Mouse (Mus musculus) megakaryocyte-erythroid progenitor cell, adult 5-6 weeks (primary cell): ENCODE results near the gene Gse1. TPM values are rescaled to one million over a fixed set of nuclear protein-coding genes. Genes with fewer than 3 reads are reported as not detected.

Experiments
- ATAC-seq: replicated peaks from 2 replicates; pipeline ENCODE4 v1.8.0; 2016; ENCODE audit warnings: mild to moderate bottlenecking, inconsistent platforms; ENCODE audit not compliant: severe bottlenecking, poor library complexity, low FRiP score, low TSS enrichment
- total RNA-seq, 2 experiments: library from RNA; stranded (forward) in 1 of 2; stranded (reverse) in 1 of 2; fragments of 200-1000, 215-1000 nt in 1 of 2; fragments of >200 nt in 1 of 2; fragmentation: Nextera tagmentation in 1 of 2; gene quantifications; 2 replicates each; pipeline ENCODE4 v1.2.3; 2014 to 2017

Gene Gse1
- total RNA-seq, 2 experiments from 2014 or later: 27.2 to 80.6 TPM

- ATAC-seq: no peak
These were observed 197.1 kb downstream of the Gse1 start for GRCm38 (mm10) chr8:120425199-120425941.

GRCm38 (mm10) chr8:120426105-120426504 lies 197.8 kb downstream of the Gse1 start:
- ATAC-seq: peak; percentile 35

- no peak for ATAC-seq
These were observed 198.5 kb downstream of the Gse1 start for GRCm38 (mm10) chr8:120426622-120427385.

GRCm38 (mm10) chr8:120428492-120428891 lies 200.2 kb downstream of the Gse1 start:
- no peak for ATAC-seq

GRCm38 (mm10) chr8:120429116-120429515 lies 200.9 kb downstream of the Gse1 start:
- ATAC-seq: no peak

GRCm38 (mm10) chr8:120431042-120431441 lies 202.8 kb downstream of the Gse1 start:
- ATAC-seq: no peak

GRCm38 (mm10) chr8:120432438-120432837 lies 204.2 kb downstream of the Gse1 start:
- no peak for ATAC-seq

GRCm38 (mm10) chr8:120433143-120433542 lies 204.9 kb downstream of the Gse1 start:
- ATAC-seq: no peak

GRCm38 (mm10) chr8:120433734-120434133 lies 205.5 kb downstream of the Gse1 start:
- ATAC-seq: no peak

GRCm38 (mm10) chr8:120435781-120436180 lies 207.5 kb downstream of the Gse1 start:
- no peak for ATAC-seq

- ATAC-seq: no peak
These were observed 208.3 kb downstream of the Gse1 start for GRCm38 (mm10) chr8:120436491-120437030.

GRCm38 (mm10) chr8:120437207-120437606 lies 209.0 kb downstream of the Gse1 start:
- no peak for ATAC-seq

GRCm38 (mm10) chr8:120437666-120438395 lies 209.6 kb downstream of the Gse1 start:
- ATAC-seq: no peak

GRCm38 (mm10) chr8:120439309-120439708 lies 211.1 kb downstream of the Gse1 start:
- no peak for ATAC-seq

GRCm38 (mm10) chr8:120440739-120441138 lies 212.5 kb downstream of the Gse1 start:
- ATAC-seq: no peak

GRCm38 (mm10) chr8:120441637-120442036 lies 213.4 kb downstream of the Gse1 start:
- no peak for ATAC-seq

GRCm38 (mm10) chr8:120442306-120443003 lies 214.2 kb downstream of the Gse1 start:
- no peak for ATAC-seq

GRCm38 (mm10) chr8:120445249-120445648 lies 217.0 kb downstream of the Gse1 start:
- ATAC-seq: no peak

- no peak for ATAC-seq
These were observed 219.9 kb downstream of the Gse1 start for GRCm38 (mm10) chr8:120448131-120448530.
